Mouse (Mus musculus): ENCODE data around the gene Cops3.

GRCm38 (mm10) chr11:59779406-59779805 is 60.2 kb downstream of the Cops3 start:
- TF ChIP-seq POLR2A (IDR thresholded peaks at IDR 0.05; ENCODE audit: borderline replicate concordance, low read depth, low read length): no peak
- TF ChIP-seq CTCF (IDR thresholded peaks at IDR 0.05; ENCODE audit: low read depth, low read length): no peak

All from bone marrow macrophage, adult 2 months (primary cell).